Mouse (Mus musculus) heart, adult 2 months (tissue): ENCODE measurements around the gene Hexb. TPM values are rescaled to one million over a fixed set of nuclear protein-coding genes. Genes with fewer than 3 reads are reported as not detected.
A peak's percentile ranks its signal among the peaks of the same experiment; 100 is the strongest.

Experiments
- DNase-seq, 2 experiments: peaks; one replicate each; pipeline ENCODE4 v3.0.0; 2021
- H3K27ac ChIP-seq: fragments of 200-600 bp; 2 replicates; pipeline ENCODE4 v1.8.1; 2022
- H3K27me3 ChIP-seq: fragments of 200-500 bp; 2 replicates; pipeline ENCODE4 v1.6.1; 2012; ENCODE audit warnings: mild to moderate bottlenecking, low read length, inconsistent platforms, mixed read lengths; ENCODE audit not compliant: control insufficient read depth, insufficient read depth
- H3K36me3 ChIP-seq: fragments of 200-500 bp; 2 replicates; pipeline ENCODE4 v1.6.1; 2012; ENCODE audit warnings: low read length, inconsistent platforms; ENCODE audit not compliant: control insufficient read depth, insufficient read depth
- H3K4me1 ChIP-seq: fragments of 200-500 bp; 2 replicates; pipeline ENCODE4 v1.6.1; 2011; ENCODE audit warnings: low read length; ENCODE audit not compliant: control insufficient read depth, insufficient read depth
- H3K4me3 ChIP-seq: fragments of 200-600 bp; 2 replicates; pipeline ENCODE4 v1.8.1; 2022
- H3K79me2 ChIP-seq: fragments of 200-500 bp; replicated peaks from 2 replicates; pipeline ENCODE4 v1.6.1; 2012; ENCODE audit warnings: mild to moderate bottlenecking, inconsistent platforms, low read length, moderate library complexity, mixed read lengths; ENCODE audit not compliant: control insufficient read depth, insufficient read depth
- H3K9ac ChIP-seq: fragments of 200-500 bp; 2 replicates; pipeline ENCODE4 v1.6.1; 2012; ENCODE audit warnings: low read depth, mild to moderate bottlenecking, control low read depth, inconsistent platforms, low read length, mixed read lengths
- CTCF ChIP-seq: fragments of 200-600 bp; IDR thresholded peaks from 2 replicates; pipeline ENCODE4 v1.8.1; 2022; ENCODE audit warnings: antibody characterized with exemption, mild to moderate bottlenecking, moderate library complexity
- EP300 ChIP-seq: fragments of 200-500 bp; IDR thresholded peaks from 2 replicates; pipeline ENCODE4 v1.6.1; 2011; ENCODE audit warnings: low read depth, low read length, control low read depth; ENCODE audit not compliant: insufficient read depth
- POLR2A ChIP-seq: fragments of 200-500 bp; IDR thresholded peaks from 2 replicates; pipeline ENCODE4 v1.6.1; 2011; ENCODE audit warnings: mild to moderate bottlenecking, low read depth, low read length, control low read depth; ENCODE audit not compliant: insufficient read depth
- WGBS: fragments of 180-500 bp; shearing (Covaris S2); methylation state at CpG from one replicate; pipeline ENCODE4 v1.1.7; 2018; 5-methylcytosine and 5-hydroxymethylcytosine counted together
- intact Hi-C: fragments of 180-260 bp; cut with DNase I; formaldehyde crosslinking; loops from one replicate; pipeline ENCODE4 v1.15.1; 2025
- polyA plus RNA-seq: library from polyadenylated mRNA; depleted of rRNA; stranded (reverse); fragments of >200 nt; gene quantifications from 2 replicates; pipeline ENCODE4 v1.2.3, GENCODE M21; 2012
- total RNA-seq, 2 experiments: library from RNA; stranded (reverse); gene quantifications; 2 replicates each; pipeline ENCODE4 v1.2.3; 2021

Gene Hexb
- total and polyA plus RNA-seq, 3 experiments: 21.2 to 21.7 (median 21.3) TPM

GRCm38 (mm10) chr13:97215563-97215962 lies 17.4 kb upstream of the Hexb start:
- Histone ChIP-seq H3K4me3 (no peak overlapping the region), H3K4me1 (no peaks in the 10 kb centered on the region), H3K27ac (no peak overlapping the region), H3K36me3 (no peaks in the 10 kb centered on the region), H3K79me2 (no peaks in the 10 kb centered on the region), H3K9ac (no peak overlapping the region), H3K27me3 (no peaks in the 10 kb centered on the region)
- TF ChIP-seq POLR2A (no peak), CTCF (no peak), EP300 (no peak)
- 78% methylated on average over 4 of the region's 4 CpGs for WGBS
- no peak for DNase-seq
- intact Hi-C loops: no loop called here

GRCm38 (mm10) chr13:97214583-97215268 lies 16.6 kb upstream of the Hexb start:
- H3K4me1 ChIP-seq: no peaks in the 10 kb centered on the region
- no peaks in the 10 kb centered on the region for H3K79me2 ChIP-seq
- WGBS: 61% methylated on average over 3 of the region's 3 CpGs
- intact Hi-C loops: no loop called here
- H3K27ac ChIP-seq: no peak overlapping the region
- H3K4me3 ChIP-seq: no peak overlapping the region
- no peaks in the 10 kb centered on the region for H3K36me3 ChIP-seq
- no peak for TF ChIP-seq POLR2A
- TF ChIP-seq EP300: no peak
- TF ChIP-seq CTCF: no peak
- DNase-seq: no peak
- no peaks in the 10 kb centered on the region for H3K27me3 ChIP-seq
- H3K9ac ChIP-seq: no peak overlapping the region

- TF ChIP-seq EP300: no peak
- no peak for TF ChIP-seq POLR2A
- no peak for TF ChIP-seq CTCF
- no peaks in the 10 kb centered on the region; the same call in 1 of the 2 replicates for H3K4me1 ChIP-seq
- 38% methylated on average over 3 of the region's 3 CpGs for WGBS
- DNase-seq: peak in 1 of 2 experiments; percentile 31
- H3K36me3 ChIP-seq: peaks cover 3% of the 10 kb centered on the region; the same call in 1 of the 2 replicates
- no peaks in the 10 kb centered on the region for H3K27me3 ChIP-seq
- H3K79me2 ChIP-seq: no peaks in the 10 kb centered on the region
- no peak overlapping the region for H3K4me3 ChIP-seq
- intact Hi-C loops: no loop called here
- no peak overlapping the region for H3K9ac ChIP-seq
- H3K27ac ChIP-seq: no peak overlapping the region; the same call in 1 of the 2 replicates
Observed at GRCm38 (mm10) chr13:97208500-97209010, 10.4 kb upstream of the Hexb start.

- H3K27ac ChIP-seq: no peak overlapping the region; the same call in 1 of the 2 replicates
- no peaks in the 10 kb centered on the region for H3K27me3 ChIP-seq
- TF ChIP-seq CTCF: no peak
- TF ChIP-seq POLR2A: no peak
- no peak for TF ChIP-seq EP300
- no peak overlapping the region for H3K9ac ChIP-seq
- no peaks in the 10 kb centered on the region for H3K79me2 ChIP-seq
- DNase-seq: peak in 1 of 2 experiments; percentile 42
- H3K36me3 ChIP-seq: peaks cover 3% of the 10 kb centered on the region; the same call in 1 of the 2 replicates
- intact Hi-C loops: no loop called here
- WGBS: 49% methylated on average over 7 of the region's 7 CpGs
- H3K4me3 ChIP-seq: no peak overlapping the region
- H3K4me1 ChIP-seq: no peaks in the 10 kb centered on the region; the same call in 1 of the 2 replicates
Observed at GRCm38 (mm10) chr13:97208112-97208478, 9.9 kb upstream of the Hexb start.

- DNase-seq: no peak
- no peaks in the 10 kb centered on the region for H3K79me2 ChIP-seq
- H3K27me3 ChIP-seq: no peaks in the 10 kb centered on the region
- no peak overlapping the region for H3K27ac ChIP-seq
- no peak overlapping the region for H3K9ac ChIP-seq
- TF ChIP-seq EP300 (no peak), POLR2A (no peak), CTCF (no peak)
- intact Hi-C loops: no loop called here
- no peaks in the 10 kb centered on the region; the same call in 1 of the 2 replicates for H3K4me1 ChIP-seq
- H3K4me3 ChIP-seq: no peak overlapping the region
- H3K36me3 ChIP-seq: peaks cover 3% of the 10 kb centered on the region; the same call in 1 of the 2 replicates
- 77% methylated on average over 7 of the region's 7 CpGs for WGBS
Observed at GRCm38 (mm10) chr13:97207472-97208111, 9.4 kb upstream of the Hexb start.

GRCm38 (mm10) chr13:97206046-97206445 lies 7.9 kb upstream of the Hexb start:
- H3K79me2 ChIP-seq: no peaks in the 10 kb centered on the region
- H3K27me3 ChIP-seq: no peaks in the 10 kb centered on the region
- no peak overlapping the region for H3K9ac ChIP-seq
- intact Hi-C loops: no loop called here
- 82% methylated on average over 2 of the region's 2 CpGs for WGBS
- no peak for DNase-seq
- peaks cover 3% of the 10 kb centered on the region; the same call in 1 of the 2 replicates for H3K36me3 ChIP-seq
- TF ChIP-seq CTCF: no peak
- TF ChIP-seq EP300: no peak
- no peak for TF ChIP-seq POLR2A
- H3K4me1 ChIP-seq: no peaks in the 10 kb centered on the region; the same call in 1 of the 2 replicates
- no peak overlapping the region for H3K27ac ChIP-seq
- no peak overlapping the region for H3K4me3 ChIP-seq
